Mouse (Mus musculus) erythroblast, embryonic 14.5 days (primary cell): ENCODE results near the gene Nin. TPM values are rescaled to one million over a fixed set of nuclear protein-coding genes. Genes with fewer than 3 reads are reported as not detected.
A peak's percentile ranks its signal among the peaks of the same experiment; 100 is the strongest.
"Not testable (repeated sequence)": the region's sequence is repeated elsewhere in the genome, so short reads cannot be mapped to it uniquely, and the experiment has no call there.

ENCODE experiments used
- H3K27me3 ChIP-seq: 2 replicates; pipeline ENCODE4 v1.6.1; 2012; ENCODE audit warnings: inconsistent platforms; ENCODE audit not compliant: control insufficient read depth
- H3K36me3 ChIP-seq: 2 replicates; pipeline ENCODE4 v1.6.1; 2012; ENCODE audit warnings: mild to moderate bottlenecking, inconsistent platforms; ENCODE audit not compliant: control insufficient read depth
- H3K4me1 ChIP-seq: 2 replicates; pipeline ENCODE4 v1.6.1; 2012; ENCODE audit warnings: inconsistent platforms; ENCODE audit not compliant: control insufficient read depth
- H3K4me3 ChIP-seq: replicated peaks from 2 replicates; pipeline ENCODE3; 2012; ENCODE audit warnings: moderate library complexity, mild to moderate bottlenecking, inconsistent platforms
- H3K9me3 ChIP-seq: 2 replicates; pipeline ENCODE4 v1.6.1; 2012; ENCODE audit warnings: low read length, inconsistent platforms, mixed read lengths; ENCODE audit not compliant: control insufficient read depth
- GATA1 ChIP-seq: IDR thresholded peaks from 2 replicates; pipeline ENCODE4 v1.6.1; 2012; ENCODE audit warnings: low read length, inconsistent platforms, mixed read lengths
- TAL1 ChIP-seq: IDR thresholded peaks from 3 replicates; pipeline ENCODE4 v1.6.1; 2012; ENCODE audit warnings: low read length, inconsistent platforms, mixed read lengths
- polyA plus RNA-seq: library from polyadenylated mRNA; stranded (reverse); fragments of >175 nt; gene quantifications from 2 replicates; pipeline ENCODE4 v1.2.3, GENCODE M21; 2012

Nin gene
- 0.02 and 0.04 TPM in 2 replicates for polyA plus RNA-seq

DNA sequence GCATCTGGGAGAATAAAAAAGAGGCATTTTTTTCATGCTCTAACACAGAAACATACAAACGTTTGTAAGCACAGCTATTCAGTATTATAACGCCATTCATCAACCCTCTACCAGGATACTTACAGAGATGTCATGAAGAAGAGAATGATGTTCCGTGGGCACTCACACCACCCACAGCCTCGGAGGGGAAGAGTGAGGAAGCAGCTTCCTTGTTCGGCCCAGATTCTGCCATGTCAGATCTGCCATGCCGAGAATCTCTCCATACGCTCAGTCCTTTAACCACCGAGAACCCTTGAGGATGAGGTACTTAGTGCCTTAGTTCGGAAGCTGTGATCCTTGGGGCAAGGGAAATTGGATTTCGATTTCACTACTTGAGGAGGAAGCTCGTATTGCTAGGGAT lies at the start of gene Nin:
TSS of gene Nin (minus strand) at position 367 of the 400 bp plus-strand sequence.
- Histone ChIP-seq H3K36me3 (no peaks in the 10 kb centered on the region), H3K27me3 (peaks cover 47% of the 10 kb centered on the region), H3K9me3 (no peaks in the 10 kb centered on the region), H3K4me1 (peaks cover 25% of the 10 kb centered on the region), H3K4me3 (no peak within 1 kb of the TSS)
- TF ChIP-seq GATA1 (no peak), TAL1 (no peak)

DNA sequence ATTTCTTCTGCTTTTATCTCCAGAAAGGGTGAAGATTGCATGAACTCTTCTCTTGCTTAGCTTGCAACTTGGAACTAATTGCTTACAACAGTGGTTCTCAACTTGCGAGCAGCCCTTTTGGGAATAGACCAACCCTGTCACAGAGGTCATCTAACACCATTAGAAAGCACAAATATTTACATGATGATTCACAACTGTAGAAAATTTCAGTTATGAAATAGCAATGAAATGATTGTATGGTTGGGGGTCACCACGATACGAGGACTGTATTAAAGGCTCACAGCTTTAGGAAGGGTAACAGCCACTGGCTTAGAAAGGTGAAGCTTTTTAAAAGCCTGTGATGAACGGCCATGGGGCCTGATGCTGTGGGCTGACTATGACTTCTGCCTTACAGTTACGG lies 47.5 kb upstream of the Nin start:
- Histone ChIP-seq H3K9me3 (no peaks in the 10 kb centered on the region), H3K27me3 (no peaks in the 10 kb centered on the region), H3K36me3 (no peaks in the 10 kb centered on the region), H3K4me3 (no peak overlapping the region), H3K4me1 (no peaks in the 10 kb centered on the region)
- TF ChIP-seq TAL1 (no peak), GATA1 (no peak)

DNA sequence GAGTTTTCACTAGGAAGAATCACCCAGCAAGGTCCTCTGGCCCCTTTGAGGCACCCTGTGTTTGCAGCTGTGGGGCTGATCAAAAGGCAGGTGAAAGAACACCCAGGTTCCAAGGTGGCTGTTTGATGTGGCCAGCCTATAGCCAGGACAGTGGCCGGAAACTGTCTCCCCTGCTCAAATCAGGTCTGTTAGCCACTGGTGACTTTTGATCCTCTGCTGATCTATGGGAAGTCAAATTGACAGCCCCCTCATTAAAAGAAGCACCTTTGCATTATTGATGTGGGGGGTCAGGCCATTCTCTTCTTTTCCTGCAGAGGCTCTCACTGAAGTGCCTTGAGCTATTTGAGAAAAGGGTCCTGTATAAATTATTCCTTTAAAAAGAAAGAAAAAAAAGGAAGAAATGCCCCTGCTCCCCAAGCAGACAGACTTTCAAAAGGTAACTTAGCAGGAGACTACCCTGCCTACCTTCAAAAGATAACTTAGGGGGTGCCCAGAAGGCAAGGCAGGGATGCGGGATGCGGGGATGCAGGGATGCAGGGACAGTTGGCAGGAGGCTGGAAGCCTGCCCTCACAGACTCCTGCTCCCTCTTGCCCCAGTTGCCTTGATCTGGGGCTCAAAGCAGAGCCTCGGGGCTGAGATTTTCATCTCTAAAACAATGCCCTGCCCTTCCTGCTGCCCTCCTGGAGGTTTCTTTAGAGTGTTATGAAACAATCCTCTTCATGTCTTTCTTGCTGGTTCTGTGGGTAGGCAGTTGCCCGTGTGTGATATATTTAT lies 44.0 kb upstream of the Nin start:
- H3K4me3 ChIP-seq, result no peak overlapping the region
- TF ChIP-seq GATA1, result no peak
- no peak for TF ChIP-seq TAL1
- H3K27me3 ChIP-seq, result no peaks in the 10 kb centered on the region; the same call in 1 of the 2 replicates
- H3K9me3 ChIP-seq, result no peaks in the 10 kb centered on the region
- no peaks in the 10 kb centered on the region for H3K36me3 ChIP-seq
- H3K4me1 ChIP-seq, result no peaks in the 10 kb centered on the region

DNA sequence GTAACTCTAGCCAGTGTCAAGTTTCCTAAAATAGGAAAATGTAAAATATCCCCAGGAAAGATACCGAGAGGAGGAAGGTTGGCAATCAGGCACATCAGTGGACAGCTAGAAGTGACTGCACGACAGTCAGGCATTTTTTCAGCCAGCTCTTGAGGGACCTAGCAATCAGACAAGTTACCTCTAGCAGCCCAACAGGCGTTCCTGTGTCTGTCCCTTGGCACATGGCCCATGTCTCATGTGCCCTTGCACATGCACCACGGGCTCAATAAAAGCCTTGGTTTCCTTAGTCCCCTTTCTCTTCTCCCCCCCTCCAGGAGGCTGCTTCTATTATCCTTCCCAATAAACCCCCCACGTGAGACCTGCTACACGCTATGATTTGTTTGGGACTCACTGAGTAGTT lies 42.7 kb upstream of the Nin start:
- TF ChIP-seq TAL1, result no peak
- no peak for TF ChIP-seq GATA1
- Histone ChIP-seq H3K4me1 (no peaks in the 10 kb centered on the region), H3K36me3 (no peaks in the 10 kb centered on the region), H3K4me3 (no peak overlapping the region), H3K9me3 (no peaks in the 10 kb centered on the region), H3K27me3 (no peaks in the 10 kb centered on the region; the same call in 1 of the 2 replicates)

DNA sequence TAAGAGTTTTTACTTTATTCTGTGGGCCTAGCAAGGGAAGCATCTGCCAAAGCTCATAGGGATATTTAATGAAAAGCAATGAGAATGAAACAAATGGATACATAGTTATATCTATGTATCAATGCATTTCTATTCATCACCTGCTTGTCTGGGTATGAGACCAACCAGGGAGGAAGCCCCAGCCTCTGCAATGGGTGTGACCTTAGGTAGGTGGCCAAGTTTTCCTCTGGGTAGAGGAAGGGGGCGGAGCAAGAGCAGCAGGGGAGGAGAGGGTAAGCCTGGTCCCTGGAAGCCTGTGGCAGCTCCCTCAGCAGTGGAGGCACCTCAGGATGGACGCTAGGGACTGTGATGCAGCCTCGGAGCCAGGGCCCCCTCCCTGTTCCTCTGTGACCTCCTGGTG lies 40.3 kb upstream of the Nin start, which contains the start of gene Abhd12b:
TSS of gene Abhd12b (plus strand) at position 301 of the 400 bp plus-strand sequence.
- H3K4me3 ChIP-seq, result no peak within 1 kb of the TSS
- peaks cover 1% of the 10 kb centered on the region for H3K27me3 ChIP-seq
- H3K4me1 ChIP-seq, result no peaks in the 10 kb centered on the region; the same call in 1 of the 2 replicates
- H3K9me3 ChIP-seq, result no peaks in the 10 kb centered on the region
- H3K36me3 ChIP-seq, result no peaks in the 10 kb centered on the region
- TF ChIP-seq TAL1, result no peak
- TF ChIP-seq GATA1, result no peak

DNA sequence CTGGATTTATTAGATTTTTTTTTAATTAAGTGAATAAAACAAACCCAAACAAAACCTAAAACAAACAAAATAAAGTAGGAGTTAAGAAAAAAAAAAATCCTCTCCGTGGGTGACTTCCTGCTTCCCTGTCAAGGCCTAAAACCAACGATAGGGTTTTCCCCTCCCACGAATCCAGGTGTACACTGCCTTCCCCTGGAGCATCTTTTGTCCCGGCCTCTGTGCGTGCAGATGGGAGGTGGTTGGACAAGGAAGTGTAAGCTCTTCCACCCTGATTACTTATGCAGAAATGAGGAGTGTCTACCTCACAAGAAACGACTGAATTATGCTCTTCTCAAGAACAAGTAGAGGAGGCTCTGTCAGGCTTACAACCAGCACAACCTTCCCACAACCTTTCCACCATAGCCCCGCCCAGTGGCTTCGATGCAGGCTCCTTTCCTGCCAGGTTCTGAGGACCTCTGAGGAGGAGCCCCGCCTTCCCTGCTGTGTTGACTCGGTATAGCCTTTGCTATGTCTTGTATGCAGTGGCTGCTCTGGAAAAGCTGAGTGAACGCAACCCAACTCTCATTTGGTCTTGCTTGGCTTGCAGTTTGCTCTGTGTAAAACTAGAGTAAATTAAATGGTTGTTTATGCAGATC lies 35.2 kb upstream of the Nin start:
- no peak overlapping the region for H3K4me3 ChIP-seq
- peaks cover 4% of the 10 kb centered on the region for H3K27me3 ChIP-seq
- H3K9me3 ChIP-seq, result no peaks in the 10 kb centered on the region
- no peak for TF ChIP-seq TAL1
- TF ChIP-seq GATA1, result no peak
- H3K4me1 ChIP-seq, result no peaks in the 10 kb centered on the region; the same call in 1 of the 2 replicates
- H3K36me3 ChIP-seq, result no peaks in the 10 kb centered on the region

DNA sequence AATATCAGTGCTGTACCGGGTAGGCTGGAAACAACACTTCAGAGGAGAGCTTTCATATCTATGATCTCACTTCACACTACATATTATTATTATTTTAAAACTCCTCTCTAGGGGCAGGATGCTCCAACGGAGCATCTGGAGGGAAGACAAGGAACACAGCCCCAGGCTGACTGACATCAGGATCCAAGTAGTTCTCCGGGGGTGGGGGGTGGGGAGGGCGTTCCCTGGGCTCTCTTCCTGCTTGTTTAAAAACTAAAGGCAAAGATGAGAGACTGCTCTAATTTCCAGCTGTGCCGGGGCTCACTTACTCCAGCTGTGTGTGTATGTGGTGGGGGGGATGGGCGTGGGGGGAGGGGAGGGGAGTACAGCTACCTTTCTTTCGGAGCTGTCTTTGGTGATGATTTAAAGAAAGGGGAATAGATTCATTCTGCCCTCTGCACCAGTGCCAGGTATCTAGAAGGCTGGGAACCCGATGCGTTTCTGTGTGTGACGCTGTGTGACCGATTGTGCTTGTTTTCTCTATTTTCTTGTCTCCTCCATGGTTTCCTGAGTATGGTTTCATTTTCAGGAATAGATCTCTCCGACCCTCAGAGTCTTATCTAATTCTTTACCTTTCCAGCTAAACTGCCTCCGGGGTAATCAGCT lies 34.6 kb upstream of the Nin start:
- TF ChIP-seq GATA1 (no peak), TAL1 (no peak)
- H3K9me3 ChIP-seq, result no peaks in the 10 kb centered on the region
- H3K36me3 ChIP-seq, result no peaks in the 10 kb centered on the region
- H3K4me3 ChIP-seq, result peak overlapping the region; percentile 20
- H3K4me1 ChIP-seq, result no peaks in the 10 kb centered on the region; the same call in 1 of the 2 replicates
- peaks cover 4% of the 10 kb centered on the region for H3K27me3 ChIP-seq

DNA sequence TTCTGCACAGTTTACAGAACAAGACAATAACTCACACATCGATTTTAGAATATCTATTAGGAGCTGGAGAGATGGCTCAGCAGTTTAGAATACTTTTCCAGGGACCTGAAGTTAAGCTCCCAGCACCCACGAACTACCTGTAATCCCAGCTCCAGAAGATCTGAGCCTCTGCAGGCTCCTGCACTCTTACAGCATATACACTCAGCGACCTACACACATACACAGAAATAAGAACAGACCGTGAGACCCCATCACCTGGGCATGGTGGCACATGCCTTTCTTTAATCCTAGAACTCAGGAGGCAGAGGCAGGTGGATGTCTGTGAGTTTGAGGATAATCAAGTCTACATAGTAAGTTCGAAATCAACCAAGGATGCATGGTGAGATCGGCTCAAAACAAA lies 32.1 kb upstream of the Nin start:
- Histone ChIP-seq H3K4me1 (no peaks in the 10 kb centered on the region; the same call in 1 of the 2 replicates), H3K9me3 (no peaks in the 10 kb centered on the region), H3K4me3 (no peak overlapping the region), H3K27me3 (peaks cover 4% of the 10 kb centered on the region), H3K36me3 (no peaks in the 10 kb centered on the region)
- no peak for TF ChIP-seq TAL1

DNA sequence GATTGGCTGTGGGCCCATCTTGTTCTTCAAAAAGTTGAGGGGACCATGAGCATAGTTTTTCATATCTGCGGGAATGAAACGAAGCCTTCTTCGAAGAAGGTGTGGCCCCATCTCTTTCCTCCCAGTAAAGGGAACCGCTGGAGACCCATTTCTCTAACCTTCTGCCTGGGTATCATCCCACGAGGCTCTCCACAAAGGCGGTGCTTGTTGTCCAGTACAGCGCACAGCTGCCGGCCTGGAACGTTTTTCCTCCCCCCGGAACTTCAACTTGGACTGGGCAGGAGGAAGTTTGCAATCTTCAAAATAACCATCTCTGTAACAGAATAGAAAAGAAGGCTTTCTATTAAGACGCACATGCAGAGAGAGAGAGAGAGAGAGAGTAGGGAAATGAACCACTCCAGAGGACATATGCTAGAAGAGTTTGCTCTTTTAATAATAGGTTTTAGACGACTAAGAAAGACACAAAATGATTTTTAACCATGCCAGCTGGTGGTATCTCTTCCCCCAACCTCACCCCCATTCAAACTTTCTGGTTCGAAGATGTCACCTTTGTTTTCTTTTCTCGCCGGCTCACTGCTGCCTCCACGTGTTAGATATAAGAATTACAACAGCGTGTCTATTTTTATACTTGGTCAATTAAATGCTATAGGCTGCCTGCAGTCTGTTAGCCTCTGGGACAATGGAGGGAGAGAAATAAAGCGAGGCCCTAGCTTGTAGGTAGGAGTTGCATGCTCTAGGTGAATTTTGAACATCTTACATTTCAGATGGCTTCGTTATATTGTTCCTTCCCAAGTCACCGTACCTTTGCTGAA lies 31.3 kb upstream of the Nin start:
- Histone ChIP-seq H3K4me3 (no peak overlapping the region), H3K4me1 (no peaks in the 10 kb centered on the region; the same call in 1 of the 2 replicates), H3K9me3 (no peaks in the 10 kb centered on the region), H3K27me3 (peaks cover 4% of the 10 kb centered on the region), H3K36me3 (no peaks in the 10 kb centered on the region)
- TF ChIP-seq TAL1 (no peak), GATA1 (no peak)

DNA sequence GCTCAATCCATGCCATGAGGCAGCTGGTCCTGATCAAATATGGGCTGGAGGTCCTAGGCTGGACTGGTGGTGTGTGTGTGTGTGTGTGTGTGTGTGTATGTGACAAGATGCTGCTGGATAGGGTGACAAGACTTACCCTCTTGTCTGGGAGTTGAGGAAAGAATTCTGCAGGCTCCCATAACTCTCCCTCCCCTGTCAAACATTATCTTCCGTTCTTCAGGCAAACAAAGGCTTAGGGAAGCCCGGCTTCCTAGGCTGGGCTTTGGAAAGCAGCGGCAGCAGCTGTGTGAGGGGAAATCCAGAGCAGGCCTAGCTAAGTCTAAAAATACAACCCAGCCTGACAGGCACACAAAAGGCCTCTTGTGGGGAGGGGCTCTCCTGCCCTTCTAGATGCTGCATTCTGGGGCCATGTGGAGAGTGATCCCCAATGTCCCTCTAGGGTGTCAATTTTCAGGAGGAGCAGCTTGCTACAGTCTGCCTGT lies 30.6 kb upstream of the Nin start:
- H3K4me1 ChIP-seq, H3K36me3 ChIP-seq: not testable (repeated sequence)

More for the DNA sequence above, 30.6 kb upstream of the Nin start:
- H3K27me3 ChIP-seq, H3K9me3 ChIP-seq, H3K4me3 ChIP-seq: not testable (repeated sequence)
